In the genomic region with DNA sequence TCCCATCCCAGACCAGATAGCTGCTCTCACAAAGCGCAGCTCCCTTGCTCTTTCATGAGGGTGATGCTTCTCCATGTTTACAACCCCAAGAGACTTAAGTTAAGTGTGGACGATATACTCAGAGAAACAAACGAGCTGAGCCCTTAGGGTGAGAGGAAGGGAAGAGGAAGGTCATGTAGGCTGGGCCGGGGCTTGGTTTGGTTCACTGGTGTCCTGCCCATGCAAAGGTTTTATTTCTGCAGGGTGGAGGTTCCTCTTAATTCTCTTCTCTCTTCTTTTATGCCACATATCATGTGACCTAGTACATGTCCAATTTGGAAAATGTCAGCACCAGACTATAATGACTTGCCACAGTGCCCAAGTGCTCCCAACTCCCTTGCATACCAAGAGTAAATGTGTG, we compare ENCODE assay signal across 11 mouse cellular contexts.
"Had no signal": no experiment of that assay in that cellular context is flagged by ENCODE, and none has a peak within 500 bp of the region (broad histone marks: within the 10 kb centered on the region; RNA-seq: fewer than 3 reads in every experiment).

No protein-coding gene starts in this region.

- H3K27me3 ChIP-seq: liver, embryonic 12.5 days; lung, embryonic 15.5 days; neural tube, embryonic 12.5 days had no signal

- H3K9me3 ChIP-seq: limb, embryonic 10.5 days; liver, embryonic 12.5 days; lung, embryonic 15.5 days; midbrain, embryonic 10.5 days; neural tube, embryonic 12.5 days had no signal

- H3K36me3 ChIP-seq: limb, embryonic 10.5 days; liver, embryonic 12.5 days; lung, embryonic 15.5 days; midbrain, embryonic 10.5 days; neural tube, embryonic 12.5 days had no signal

- ATAC-seq: intestine, embryonic 16.5 days; liver, embryonic 12.5 days had no signal

- DNase-seq: kidney, adult 2 months; kidney, postnatal 25 days; midbrain, embryonic 14.5 days; thymus, postnatal 4 days had no signal

- H3K27ac ChIP-seq: left cerebral cortex, adult 2 months; limb, embryonic 10.5 days; liver, embryonic 12.5 days; lung, embryonic 15.5 days; midbrain, embryonic 10.5 days; neural tube, embryonic 12.5 days had no signal

- H3K4me3 ChIP-seq: left cerebral cortex, adult 2 months; limb, embryonic 10.5 days; liver, embryonic 12.5 days; lung, embryonic 15.5 days; midbrain, embryonic 10.5 days; neural tube, embryonic 12.5 days had no signal

- H3K4me2 ChIP-seq: liver, embryonic 12.5 days; lung, embryonic 15.5 days; neural tube, embryonic 12.5 days had no signal

- H3K4me1 ChIP-seq: limb, embryonic 10.5 days; liver, embryonic 12.5 days; lung, embryonic 15.5 days; midbrain, embryonic 10.5 days; neural tube, embryonic 12.5 days had no signal

- H3K9ac ChIP-seq: liver, embryonic 12.5 days; lung, embryonic 15.5 days; neural tube, embryonic 12.5 days had no signal
